ENCODE assay signal across 20 mouse cellular contexts in the genomic region with DNA sequence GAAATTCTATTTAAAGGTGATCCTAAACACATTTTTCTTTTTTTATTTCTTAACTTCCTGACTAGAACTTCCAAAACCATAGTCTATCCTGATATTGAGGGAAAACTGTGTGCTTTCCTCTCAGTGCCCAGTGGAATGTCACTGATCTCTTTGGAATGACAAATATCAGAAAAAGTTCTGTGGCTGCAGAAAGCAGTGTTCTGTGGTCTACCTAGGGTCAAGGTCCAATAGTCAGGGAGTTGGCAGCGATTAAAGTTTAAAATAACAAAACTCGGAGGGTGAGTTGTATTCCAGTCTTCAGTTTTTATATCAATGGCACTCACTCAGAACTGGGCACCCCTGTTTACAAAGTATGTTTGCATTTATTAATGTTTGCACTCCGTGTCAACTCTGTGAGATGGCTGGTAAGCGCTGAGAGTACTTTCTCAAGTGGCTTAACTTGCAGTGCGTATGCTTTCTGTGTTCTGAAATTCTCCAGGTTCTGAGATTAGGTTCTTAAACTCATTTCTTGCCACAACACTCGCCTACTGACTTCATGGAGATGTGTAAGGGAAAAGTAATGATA. TPM values are rescaled to one million over a fixed set of nuclear protein-coding genes. Genes with fewer than 3 reads are reported as not detected.
A peak's percentile ranks its signal among the peaks of the same experiment; 100 is the strongest.
DNase-seq lines count a peak whose midpoint lies in the region; ATAC-seq and TF ChIP-seq lines count a peak whose summit lies in the region.
"Had no signal": no experiment of that assay in that cellular context is flagged by ENCODE, and none has a peak within 500 bp of the region (broad histone marks: within the 10 kb centered on the region; RNA-seq: fewer than 3 reads in every experiment).

No protein-coding gene starts in this region.

- in situ Hi-C loops in Patski (cut with MboI; ENCODE audit: low pct_unique_long_range_greater_than_20kb), result no loop called here

- POLR2A ChIA-PET in Patski (lab: Charles Lee), result interaction anchor here (0.6 to 1.3 kb wide), 2 partner anchors 19 to 67 kb away, joined by 3 read pairs; no protein-coding TSS in a partner anchor

- CTCF ChIA-PET in Patski (lab: Charles Lee), result interaction anchor here (0.8 kb wide), 1 partner anchor 27 kb away, joined by 3 read pairs; no protein-coding TSS in a partner anchor

- no peaks in the 10 kb centered on the region for H3K27me3 ChIP-seq in Patski
- H3K27me3 ChIP-seq: hindbrain, embryonic 13.5 days; limb, embryonic 13.5 days; liver, embryonic 15.5 days had no signal

- ATAC-seq in Patski, result peak; percentile 85
- ATAC-seq: forebrain, embryonic 14.5 days; intestine, postnatal 0 days; midbrain, embryonic 16.5 days had no signal

- TF ChIP-seq CTCF in Patski (IDR thresholded peaks at IDR 0.05), result no peak

- DNase-seq in kidney, adult 8-10 months, result peak; percentile 44 to 60
- no peak for DNase-seq in kidney, postnatal 10 days
- DNase-seq in Muller cell, postnatal 12 days (ENCODE audit: inconsistent ontology term), result peak; percentile 42
- DNase-seq in Patski (ENCODE audit: low read depth, low spot score), result no peak
- peak; percentile 41 for DNase-seq in lung, postnatal 36 days
- no peak for DNase-seq in layer of hippocampus, postnatal 36 days
- no peak for DNase-seq in thymus, adult 18-20 months
- DNase-seq: cerebellum, adult 11-12 months; gastrocnemius, postnatal 36 days; heart, postnatal 14 days; right cerebral cortex, adult 18-20 months; thymus, postnatal 25 days had no signal

RNA-seq across cellular contexts. Expression of gene Cald1, which starts 18.7 kb away (rescaled TPM):
- polyA plus RNA-seq in Patski (2021), result 800 TPM
- total RNA-seq in layer of hippocampus, postnatal 36 days (2021), result 10 to 100 TPM; 34.0 to 40.7 TPM
- total RNA-seq: megakaryocyte-erythroid progenitor cell, adult 5-6 weeks; MEL had no signal

Comparison
In these comparisons a context has a peak if more than half of its experiments do, and no peak if none do; other contexts are left out.
1. DNase-seq: peak in kidney, adult 8-10 months (2 of 2), Muller cell, postnatal 12 days (single experiment) and lung, postnatal 36 days (single experiment); none in kidney, postnatal 10 days (single experiment), Patski (single experiment), layer of hippocampus, postnatal 36 days (0 of 2) and thymus, adult 18-20 months (0 of 2).